Mouse (Mus musculus): ENCODE results near the gene 6430531B16Rik.

GRCm38 (mm10) chr7:139980778-139981177 is 2.2 kb upstream of the 6430531B16Rik start:
- no peak for TF ChIP-seq CTCF (conservative IDR thresholded peaks at IDR 0.05; ENCODE audit: low read length)
- TF ChIP-seq NANOG (IDR thresholded peaks at IDR 0.05; ENCODE audit: borderline replicate concordance, low read length): no peak
